Mouse (Mus musculus): ENCODE results near the gene Mrpl44.

GRCm38 (mm10) chr1:79761106-79761916, 14.5 kb upstream of the Mrpl44 start:
- TF ChIP-seq EP300 (IDR thresholded peaks at IDR 0.05; ENCODE audit: low read depth) (no peak), CTCF (IDR thresholded peaks at IDR 0.05; ENCODE audit: low read depth) (no peak)
